Mouse (Mus musculus) liver, adult 2 months (tissue): ENCODE data around the gene Fam178b. TPM values are rescaled to one million over a fixed set of nuclear protein-coding genes. Genes with fewer than 3 reads are reported as not detected.
A peak's percentile ranks its signal among the peaks of the same experiment; 100 is the strongest.

Experiments used
- DNase-seq: peaks from one replicate; pipeline ENCODE4 v3.0.0-alpha.2; 2011; ENCODE audit warnings: low read depth, low spot score; ENCODE audit errors: extremely low read depth
- H3K27ac ChIP-seq: fragments of 200-500 bp; replicated peaks from 2 replicates; pipeline ENCODE4 v1.5.1; 2012; ENCODE audit warnings: low read depth, mild to moderate bottlenecking, control low read depth, inconsistent platforms, low read length; ENCODE audit not compliant: insufficient read depth
- H3K27me3 ChIP-seq: fragments of 200-500 bp; 2 replicates; pipeline ENCODE4 v1.6.1; 2012; ENCODE audit warnings: mild to moderate bottlenecking, moderate library complexity, low read length, inconsistent platforms; ENCODE audit not compliant: control insufficient read depth, insufficient read depth
- H3K36me3 ChIP-seq: fragments of 200-500 bp; 2 replicates; pipeline ENCODE4 v1.6.1; 2012; ENCODE audit warnings: low read length, inconsistent platforms; ENCODE audit not compliant: control insufficient read depth, insufficient read depth
- H3K4me1 ChIP-seq: fragments of 200-500 bp; 2 replicates; pipeline ENCODE4 v1.6.1; 2011; ENCODE audit warnings: low read length; ENCODE audit not compliant: control insufficient read depth, insufficient read depth
- H3K4me3 ChIP-seq: fragments of 200-500 bp; 2 replicates; pipeline ENCODE4 v1.5.1; 2011; ENCODE audit warnings: low read depth, mild to moderate bottlenecking, control low read depth, low read length, moderate library complexity; ENCODE audit not compliant: insufficient read depth
- H3K79me2 ChIP-seq: fragments of 200-500 bp; 2 replicates; pipeline ENCODE4 v1.6.1; 2012; ENCODE audit warnings: inconsistent platforms, mild to moderate bottlenecking, low read length, moderate library complexity; ENCODE audit not compliant: control insufficient read depth, insufficient read depth
- H3K9ac ChIP-seq: fragments of 200-500 bp; 2 replicates; pipeline ENCODE4 v1.6.1; 2012; ENCODE audit warnings: low read depth, mild to moderate bottlenecking, control low read depth, inconsistent platforms, low read length
- CTCF ChIP-seq: fragments of 200-500 bp; IDR thresholded peaks from 2 replicates; pipeline ENCODE4 v1.5.1; 2011; ENCODE audit warnings: low read depth, low read length, control low read depth
- POLR2A ChIP-seq: fragments of 200-500 bp; IDR thresholded peaks from 2 replicates; pipeline ENCODE4 v1.6.1; 2011; ENCODE audit warnings: low read length, control low read depth; ENCODE audit not compliant: insufficient read depth; ENCODE audit errors: extremely low read depth
- WGBS: fragments of 180-500 bp; shearing (Covaris S2); methylation state at CpG from one replicate; pipeline ENCODE4 v1.1.7; 2018; 5-methylcytosine and 5-hydroxymethylcytosine counted together
- polyA plus RNA-seq: library from polyadenylated mRNA; depleted of rRNA; stranded (reverse); fragments of >200 nt; gene quantifications from 2 replicates; pipeline ENCODE4 v1.2.3, GENCODE M21; 2012
- total RNA-seq: library from RNA; depleted of rRNA; stranded (reverse); fragments of >200 nt; gene quantifications from 2 replicates; pipeline ENCODE4 v1.2.3, GENCODE M21; 2014

Fam178b gene
- total and polyA plus RNA-seq, 2 experiments = 0.11 to 0.18 TPM

DNA sequence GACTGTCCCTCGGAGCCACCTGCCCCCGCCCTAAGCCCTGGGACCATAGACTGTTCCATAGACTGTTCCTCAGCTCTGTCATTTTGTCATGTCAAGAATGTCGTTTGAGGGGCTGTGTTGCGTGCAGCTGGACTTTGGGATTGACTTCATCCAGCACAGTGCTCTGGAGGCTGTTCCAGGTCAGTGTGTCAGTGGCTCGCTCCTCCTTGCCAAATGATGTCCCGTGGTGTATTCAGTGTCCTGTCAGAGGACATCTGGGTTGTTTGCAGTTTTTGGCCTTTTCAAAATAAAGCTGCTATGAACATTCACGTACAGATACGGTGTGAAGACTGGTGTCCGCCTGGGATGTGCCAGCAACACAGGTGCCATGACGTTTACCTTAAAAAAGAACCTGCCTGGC is 156.1 kb downstream of the Fam178b start:
- H3K4me3 ChIP-seq = no peak overlapping the region
- no peaks in the 10 kb centered on the region for H3K27me3 ChIP-seq
- peaks cover 1% of the 10 kb centered on the region; the same call in 1 of the 2 replicates for H3K36me3 ChIP-seq
- 35% methylated on average over 10 of the region's 10 CpGs for WGBS
- no peaks in the 10 kb centered on the region for H3K79me2 ChIP-seq
- H3K27ac ChIP-seq = no peak overlapping the region
- H3K9ac ChIP-seq = no peak overlapping the region
- TF ChIP-seq POLR2A = no peak
- no peak for TF ChIP-seq CTCF
- peak; percentile 88 for DNase-seq
- H3K4me1 ChIP-seq = peaks cover 11% of the 10 kb centered on the region

DNA sequence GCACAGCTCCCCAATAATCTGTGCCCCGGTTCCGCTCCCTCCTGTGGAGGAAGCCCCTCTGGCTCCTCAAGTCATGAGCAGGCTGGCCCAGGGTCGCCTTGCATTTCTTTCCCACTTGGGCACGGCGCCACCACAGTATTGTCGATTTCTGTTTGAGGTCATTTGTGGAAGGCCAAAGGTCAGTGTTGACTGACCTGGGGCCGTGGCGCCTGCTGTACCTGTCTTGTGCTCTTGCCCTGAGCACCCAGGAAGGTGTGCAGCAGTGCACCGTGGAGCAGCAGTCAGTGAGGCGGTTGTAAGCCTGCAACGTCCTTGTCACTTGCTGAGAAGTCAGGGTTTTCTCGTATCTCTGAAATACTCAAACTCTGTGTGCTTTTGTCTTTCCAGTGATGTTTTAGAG is 157.2 kb downstream of the Fam178b start:
- H3K79me2 ChIP-seq = no peaks in the 10 kb centered on the region
- H3K9ac ChIP-seq = no peak overlapping the region
- no peak for TF ChIP-seq CTCF
- no peak for TF ChIP-seq POLR2A
- peaks cover 6% of the 10 kb centered on the region; the same call in 1 of the 2 replicates for H3K36me3 ChIP-seq
- H3K4me3 ChIP-seq = no peak overlapping the region
- 0 out of 2 replicates have a peak overlapping the region, but pooled peaks have one; percentile 5 for H3K27ac ChIP-seq
- H3K27me3 ChIP-seq = no peaks in the 10 kb centered on the region
- H3K4me1 ChIP-seq = peaks cover 11% of the 10 kb centered on the region
- WGBS = 34% methylated on average over 12 of the region's 12 CpGs
- peak; percentile 71 for DNase-seq

DNA sequence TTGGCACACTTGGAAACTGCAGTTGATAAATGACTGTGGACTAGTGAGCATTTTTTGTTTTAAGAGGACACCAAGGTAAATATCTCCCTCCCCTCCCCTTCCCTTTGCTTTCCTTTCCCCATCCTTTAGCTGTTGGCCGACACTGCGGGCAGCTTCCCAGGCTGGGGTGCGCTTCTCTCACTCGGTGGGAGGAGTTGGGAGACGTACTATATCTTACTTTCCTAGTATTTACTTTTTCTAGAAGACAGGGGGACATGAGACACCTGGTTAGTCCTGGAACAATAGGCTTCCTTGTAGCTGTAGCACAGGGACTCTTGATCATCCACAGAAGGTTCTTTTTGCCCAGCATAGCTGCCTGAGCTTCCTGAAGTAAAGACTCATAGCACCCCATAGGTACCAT is 158.9 kb downstream of the Fam178b start:
- Histone ChIP-seq H3K27ac (no peak overlapping the region), H3K9ac (no peak overlapping the region), H3K79me2 (no peaks in the 10 kb centered on the region), H3K4me1 (peaks cover 11% of the 10 kb centered on the region), H3K27me3 (no peaks in the 10 kb centered on the region), H3K36me3 (peaks cover 6% of the 10 kb centered on the region; the same call in 1 of the 2 replicates), H3K4me3 (no peak overlapping the region)
- 85% methylated on average over 5 of the region's 5 CpGs for WGBS
- no peak for DNase-seq
- TF ChIP-seq CTCF (no peak), POLR2A (no peak)

DNA sequence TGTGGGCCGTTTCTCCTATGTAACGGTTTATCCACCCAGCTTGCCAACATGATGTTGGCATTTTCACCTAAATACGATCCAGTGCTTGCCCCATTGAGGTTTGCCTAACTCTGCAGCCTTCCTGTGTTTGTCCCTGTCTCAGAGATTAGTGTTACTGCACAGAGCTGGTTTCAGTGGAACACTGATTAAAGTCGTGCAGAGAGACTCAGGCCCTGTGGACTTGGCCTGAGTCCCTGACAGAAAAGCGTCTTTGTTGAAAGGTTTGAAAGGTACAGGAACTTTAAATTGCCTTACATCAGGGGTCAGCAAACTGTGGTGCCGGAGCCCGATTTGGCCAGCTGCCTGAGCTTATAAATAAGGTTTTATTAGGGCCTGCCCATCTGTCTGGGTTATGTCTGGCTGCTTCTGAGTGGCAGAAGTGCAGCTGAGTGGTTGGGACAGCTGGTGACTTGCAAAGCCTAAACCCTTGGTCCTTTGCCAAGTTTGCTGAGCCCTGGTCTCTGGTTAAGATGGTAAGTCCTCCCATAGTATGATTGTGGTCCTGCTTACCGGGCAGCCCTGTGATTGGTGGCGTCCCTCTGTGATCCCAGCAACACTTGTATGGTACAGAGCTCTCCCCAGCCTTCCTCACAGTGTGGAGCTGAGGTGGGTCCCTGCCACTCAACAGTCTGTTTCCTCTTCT is 159.5 kb downstream of the Fam178b start:
- Histone ChIP-seq H3K79me2 (no peaks in the 10 kb centered on the region), H3K36me3 (peaks cover 6% of the 10 kb centered on the region; the same call in 1 of the 2 replicates), H3K27ac (no peak overlapping the region), H3K27me3 (no peaks in the 10 kb centered on the region), H3K9ac (no peak overlapping the region), H3K4me3 (no peak overlapping the region), H3K4me1 (peaks cover 11% of the 10 kb centered on the region)
- no peak for DNase-seq
- WGBS = 78% methylated on average over 9 of the region's 9 CpGs
- no peak for TF ChIP-seq POLR2A
- TF ChIP-seq CTCF = no peak

DNA sequence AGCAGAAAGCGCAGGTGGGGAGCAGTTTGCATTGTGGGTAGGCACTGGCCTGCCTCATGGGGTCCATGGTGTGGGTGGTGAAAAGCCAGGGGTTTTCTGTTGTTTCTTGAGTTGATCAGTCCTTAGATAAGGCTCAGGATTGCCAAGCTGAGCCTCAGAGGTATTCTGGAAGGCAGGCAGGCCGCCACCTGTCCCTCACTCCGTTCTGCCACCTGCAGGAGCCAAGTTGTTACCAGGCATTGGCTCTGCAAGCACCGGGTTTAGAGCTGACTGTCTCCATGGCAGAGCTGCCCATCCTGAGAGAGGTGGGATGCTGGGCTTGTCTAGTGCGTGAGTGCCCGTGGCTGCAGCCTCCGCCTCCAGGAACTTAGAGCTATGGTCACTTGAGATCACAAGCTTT is 160.8 kb downstream of the Fam178b start:
- no peaks in the 10 kb centered on the region for H3K27me3 ChIP-seq
- TF ChIP-seq CTCF = no peak
- TF ChIP-seq POLR2A = no peak
- H3K4me1 ChIP-seq = peaks cover 8% of the 10 kb centered on the region
- H3K79me2 ChIP-seq = no peaks in the 10 kb centered on the region
- no peak overlapping the region for H3K27ac ChIP-seq
- WGBS = 94% methylated on average over 7 of the region's 7 CpGs
- H3K36me3 ChIP-seq = peaks cover 6% of the 10 kb centered on the region; the same call in 1 of the 2 replicates
- no peak overlapping the region for H3K9ac ChIP-seq
- H3K4me3 ChIP-seq = no peak overlapping the region
- no peak for DNase-seq

DNA sequence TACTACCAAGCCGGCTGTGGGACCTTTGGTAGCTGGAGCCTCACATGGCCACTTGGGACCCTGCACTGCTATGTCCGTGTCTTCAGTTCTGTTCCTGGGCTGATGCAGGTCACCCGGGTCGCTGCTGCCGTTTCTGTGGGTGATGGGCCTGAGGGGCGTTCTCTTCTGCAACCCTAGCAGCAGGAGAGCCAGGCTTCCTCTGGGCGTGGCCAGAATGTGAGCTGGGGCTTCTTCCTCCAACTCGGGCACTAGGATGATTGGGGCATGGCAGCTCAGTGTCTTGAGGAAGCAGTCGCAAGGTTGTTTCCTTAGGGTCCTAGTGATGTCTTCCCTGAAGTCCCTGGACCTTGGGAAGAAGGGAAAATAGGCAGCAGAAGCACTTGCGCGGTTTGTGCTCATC is 163.4 kb downstream of the Fam178b start:
- peaks cover 6% of the 10 kb centered on the region; the same call in 1 of the 2 replicates for H3K36me3 ChIP-seq

More for the DNA sequence above, 163.4 kb downstream of the Fam178b start:
- no peaks in the 10 kb centered on the region for H3K79me2 ChIP-seq
- H3K27ac ChIP-seq = no peak overlapping the region
- DNase-seq = no peak
- H3K4me3 ChIP-seq = no peak overlapping the region
- H3K4me1 ChIP-seq = no peaks in the 10 kb centered on the region; the same call in 1 of the 2 replicates
- no peaks in the 10 kb centered on the region for H3K27me3 ChIP-seq
- WGBS = 86% methylated on average over 11 of the region's 11 CpGs
- H3K9ac ChIP-seq = no peak overlapping the region
- TF ChIP-seq POLR2A = no peak
- TF ChIP-seq CTCF = no peak
